Mouse (Mus musculus) G1E (cell line): Measurements from ENCODE around the gene Dohh. TPM values are rescaled to one million over a fixed set of nuclear protein-coding genes. Genes with fewer than 3 reads are reported as not detected.

ENCODE experiments used
- ATAC-seq: 2 replicates; pipeline ENCODE4 v1.8.0; 2016; ENCODE audit warnings: mild to moderate bottlenecking; ENCODE audit not compliant: insufficient number of reproducible peaks, poor library complexity, low FRiP score, severe bottlenecking; ENCODE audit errors: extremely low read depth
- DNase-seq: peaks from one replicate; pipeline ENCODE4 v3.0.0; 2012; ENCODE audit warnings: low spot score
- H3K27me3 ChIP-seq: 2 replicates; pipeline ENCODE4 v1.6.1; 2012; ENCODE audit warnings: mild to moderate bottlenecking, low read length, inconsistent platforms; ENCODE audit not compliant: insufficient read depth
- H3K36me3 ChIP-seq: replicated peaks from 2 replicates; pipeline ENCODE3; 2012; ENCODE audit warnings: mild to moderate bottlenecking, inconsistent platforms
- H3K4me1 ChIP-seq: 2 replicates; pipeline ENCODE4 v1.6.1; 2012; ENCODE audit warnings: low read depth, low read length, inconsistent platforms, mixed read lengths; ENCODE audit not compliant: insufficient read depth
- H3K4me3 ChIP-seq: 2 replicates; pipeline ENCODE4 v1.5.1; 2012; ENCODE audit warnings: low read depth, mild to moderate bottlenecking, inconsistent platforms, low read length, moderate library complexity, mixed read lengths
- H3K9me3 ChIP-seq: replicated peaks from 2 replicates; pipeline ENCODE4 v1.6.1; 2012; ENCODE audit warnings: inconsistent platforms
- CTCF ChIP-seq: IDR thresholded peaks from 2 replicates; pipeline ENCODE4 v1.5.1; 2012; ENCODE audit warnings: low read depth, low read length, inconsistent platforms, mixed read lengths
- GATA1 ChIP-seq: IDR thresholded peaks from 2 replicates; pipeline ENCODE4 v1.6.1; 2012; ENCODE audit warnings: borderline replicate concordance, low read length, inconsistent platforms, mixed read lengths
- GATA2 ChIP-seq: IDR thresholded peaks from 2 replicates; pipeline ENCODE4 v1.6.1; 2012; ENCODE audit warnings: low read depth, low read length, inconsistent platforms, borderline replicate concordance
- POLR2AphosphoS5 ChIP-seq: IDR thresholded peaks from 2 replicates; pipeline ENCODE4 v1.6.1; 2012; ENCODE audit warnings: low read depth, low read length, inconsistent platforms; ENCODE audit not compliant: insufficient replicate concordance
- TAL1 ChIP-seq: conservative IDR thresholded peaks from 2 replicates; pipeline ENCODE4 v1.6.1; 2012; ENCODE audit warnings: low read depth, low read length, inconsistent platforms, mixed read lengths
- polyA plus RNA-seq: library from polyadenylated mRNA; stranded (reverse); fragments of >175 nt; gene quantifications from 2 replicates; pipeline ENCODE4 v1.2.3, GENCODE M21; 2012
- total RNA-seq, 2 experiments: library from RNA; stranded (forward) in 1 of 2; stranded (reverse) in 1 of 2; fragments of 200-1000 nt in 1 of 2; fragments of >200 nt in 1 of 2; fragmentation: Nextera tagmentation in 1 of 2; gene quantifications; 2 replicates each; pipeline ENCODE4 v1.2.3; 2014 to 2017

Gene Dohh
- total and polyA plus RNA-seq, 3 experiments = 11.9 to 186 (median 60.4) TPM

DNA sequence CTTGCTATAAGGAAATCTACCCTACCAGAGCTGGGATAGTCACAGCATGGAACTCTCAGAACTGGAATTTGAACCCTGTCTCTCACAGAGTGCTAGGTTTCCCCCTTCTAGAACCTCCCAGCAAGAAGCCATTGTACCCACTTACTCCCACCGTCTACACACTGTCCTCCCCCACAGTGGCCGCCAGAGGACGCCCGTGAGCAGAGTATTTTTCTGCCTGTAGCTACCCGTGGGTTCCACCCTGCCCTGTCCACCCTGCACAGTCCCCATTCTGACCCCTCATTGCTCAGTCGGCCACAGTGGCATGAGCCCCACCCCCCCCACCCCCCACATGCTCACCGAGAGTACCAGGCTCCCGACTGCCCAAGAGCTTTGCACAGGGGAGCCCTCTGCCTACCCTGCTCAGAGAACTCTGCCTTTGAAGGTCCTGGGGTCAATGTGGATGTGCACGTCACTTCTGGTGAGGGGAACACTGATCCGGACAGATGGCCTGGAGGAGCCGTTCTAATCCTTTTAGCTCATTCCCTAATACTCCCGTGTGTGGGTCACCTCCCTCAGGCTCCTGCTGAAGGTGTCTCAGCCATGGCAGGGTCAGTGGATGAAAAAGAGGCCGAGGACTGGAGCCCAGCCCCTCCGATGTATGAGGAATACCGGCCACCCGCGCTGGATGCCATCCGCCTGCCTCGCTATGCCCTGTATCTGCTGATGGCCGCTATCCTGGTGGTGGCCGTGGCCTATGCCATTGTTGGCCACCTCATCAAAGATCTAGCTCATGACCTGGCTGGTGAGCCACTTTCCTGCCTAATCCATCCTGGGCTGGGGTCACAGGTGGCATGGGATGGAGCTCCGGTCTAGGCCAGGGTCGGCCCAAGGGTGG lies 5.8 kb downstream of the Dohh start:
- H3K4me3 ChIP-seq = no peak overlapping the region
- no peak for TF ChIP-seq POLR2AphosphoS5
- TF ChIP-seq CTCF = peak; percentile 99
- no peak for TF ChIP-seq GATA1
- TF ChIP-seq TAL1 = no peak
- DNase-seq (peak; percentile 74), ATAC-seq (peak; percentile 54)
- H3K9me3 ChIP-seq = no peaks in the 10 kb centered on the region
- peaks cover 2% of the 10 kb centered on the region; the same call in 1 of the 2 replicates for H3K27me3 ChIP-seq
- peaks cover 77% of the 10 kb centered on the region for H3K36me3 ChIP-seq
- H3K4me1 ChIP-seq = peaks cover 68% of the 10 kb centered on the region

- no peak for DNase-seq
- Histone ChIP-seq H3K27me3 (peaks cover 2% of the 10 kb centered on the region; the same call in 1 of the 2 replicates), H3K9me3 (no peaks in the 10 kb centered on the region), H3K36me3 (peaks cover 72% of the 10 kb centered on the region), H3K4me3 (no peak overlapping the region), H3K4me1 (peaks cover 62% of the 10 kb centered on the region)
- ATAC-seq = no peak
- TF ChIP-seq TAL1 (no peak), CTCF (no peak), POLR2AphosphoS5 (no peak), GATA2 (no peak), GATA1 (no peak)
These were observed 6.4 kb downstream of the Dohh start for GRCm38 (mm10) chr10:81390678-81390965.

DNA sequence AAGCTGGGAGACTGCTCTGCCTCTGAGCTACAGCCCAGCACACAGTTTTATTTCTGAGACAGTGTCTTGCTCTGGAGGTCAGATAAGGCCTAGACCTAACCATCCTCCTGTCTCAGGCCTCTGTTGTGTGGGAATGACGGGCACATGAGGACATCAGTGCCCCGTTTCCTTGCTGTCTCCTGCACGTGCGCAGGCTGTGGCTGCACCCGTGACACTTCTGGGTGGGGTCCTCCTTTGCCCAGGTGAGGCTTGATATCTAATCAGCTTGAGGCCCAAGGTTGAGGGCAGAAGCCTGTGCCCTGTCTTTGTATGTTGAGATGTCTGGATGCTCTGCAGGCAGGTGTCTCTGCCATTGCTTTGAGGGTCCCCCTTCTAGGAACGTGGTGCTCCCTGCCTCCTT lies 8.0 kb downstream of the Dohh start:
- no peak for DNase-seq
- H3K4me1 ChIP-seq = peaks cover 45% of the 10 kb centered on the region
- TF ChIP-seq GATA2 (no peak), TAL1 (no peak), POLR2AphosphoS5 (no peak), CTCF (no peak), GATA1 (no peak)
- no peak for ATAC-seq
- peaks cover 56% of the 10 kb centered on the region for H3K36me3 ChIP-seq
- H3K4me3 ChIP-seq = no peak overlapping the region
- H3K27me3 ChIP-seq = peaks cover 8% of the 10 kb centered on the region; the same call in 1 of the 2 replicates
- H3K9me3 ChIP-seq = no peaks in the 10 kb centered on the region

DNA sequence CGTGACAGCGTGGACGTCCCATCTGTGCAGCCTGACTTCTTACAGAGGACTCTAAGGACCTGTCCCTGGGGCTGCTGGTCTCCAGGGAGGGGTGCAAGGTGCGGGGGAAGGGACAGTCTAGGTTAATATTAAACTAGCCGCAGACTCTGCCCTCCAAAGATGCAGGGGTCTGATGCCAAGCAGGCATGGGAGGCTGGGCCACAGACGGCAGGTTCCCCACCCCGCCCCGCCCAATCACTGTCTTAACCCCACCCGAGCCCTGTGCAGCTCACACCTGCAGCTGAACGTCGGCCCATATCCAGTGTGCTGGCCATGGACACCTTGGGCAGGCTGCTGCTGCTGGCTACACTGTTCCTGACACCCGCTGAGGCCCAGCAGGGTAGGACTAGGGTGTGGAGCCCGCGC lies 8.6 kb downstream of the Dohh start, which contains the start of gene Smim24:
Gene Smim24 (plus strand): TSS at position 271 of the 405 bp plus-strand sequence.
- no peaks in the 10 kb centered on the region for H3K9me3 ChIP-seq
- H3K4me1 ChIP-seq = peaks cover 40% of the 10 kb centered on the region
- peaks cover 51% of the 10 kb centered on the region for H3K36me3 ChIP-seq
- peak within 1 kb of the TSS; percentile 44; the same call in 1 of the 2 replicates for H3K4me3 ChIP-seq
- DNase-seq = no peak
- peaks cover 13% of the 10 kb centered on the region; the same call in 1 of the 2 replicates for H3K27me3 ChIP-seq
- TF ChIP-seq POLR2AphosphoS5 = no peak
- no peak for TF ChIP-seq GATA2
- TF ChIP-seq TAL1 = no peak
- TF ChIP-seq GATA1 = no peak
- no peak for TF ChIP-seq CTCF
- no peak for ATAC-seq

- Histone ChIP-seq H3K4me1 (peaks cover 35% of the 10 kb centered on the region), H3K4me3 (peak overlapping the region; percentile 44; the same call in 1 of the 2 replicates), H3K9me3 (no peaks in the 10 kb centered on the region), H3K36me3 (peaks cover 43% of the 10 kb centered on the region), H3K27me3 (peaks cover 15% of the 10 kb centered on the region; the same call in 1 of the 2 replicates)
- DNase-seq = no peak
- TF ChIP-seq GATA1 (no peak), CTCF (no peak), POLR2AphosphoS5 (no peak), GATA2 (no peak), TAL1 (no peak)
- ATAC-seq = no peak
These were observed 9.3 kb downstream of the Dohh start for GRCm38 (mm10) chr10:81393456-81394063.

DNA sequence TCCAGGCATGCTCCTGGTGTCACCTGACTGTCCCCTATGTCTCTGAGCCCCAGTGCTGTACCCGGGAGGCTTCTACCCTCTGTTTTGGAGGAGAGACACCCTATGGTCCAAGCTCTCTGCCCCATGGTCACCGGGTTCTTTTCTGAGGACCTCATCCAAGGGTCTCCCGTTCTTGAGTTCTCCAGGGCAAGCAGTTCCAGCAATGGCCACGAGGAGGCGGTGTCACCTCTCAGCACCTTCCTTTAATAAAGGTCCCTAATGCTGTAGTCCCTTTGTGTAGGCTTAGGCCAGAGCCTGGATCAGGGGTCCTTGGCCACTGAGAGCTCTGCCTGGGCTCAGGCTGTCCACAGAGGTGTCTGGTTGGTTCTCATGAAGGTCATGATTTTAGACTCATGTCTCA lies 10.9 kb downstream of the Dohh start:
- DNase-seq = no peak
- Histone ChIP-seq H3K4me1 (peaks cover 23% of the 10 kb centered on the region), H3K4me3 (no peak overlapping the region)

More for the DNA sequence above, 10.9 kb downstream of the Dohh start:
- Histone ChIP-seq H3K36me3 (peaks cover 35% of the 10 kb centered on the region), H3K9me3 (no peaks in the 10 kb centered on the region), H3K27me3 (peaks cover 23% of the 10 kb centered on the region; the same call in 1 of the 2 replicates)
- TF ChIP-seq GATA1 = no peak
- peak; percentile 99 for TF ChIP-seq CTCF
- no peak; the same call in 1 of the 2 replicates for ATAC-seq
